Mouse (Mus musculus) spleen, adult 2 months (tissue): ENCODE measurements around the gene Atf1. TPM values are rescaled to one million over a fixed set of nuclear protein-coding genes. Genes with fewer than 3 reads are reported as not detected.

Source experiments
- DNase-seq, 2 experiments: peaks; one replicate each; pipeline versions ENCODE4 v3.0.0 to v3.0.0-alpha.2; 2012 to 2021; ENCODE audit warnings: low spot score in 2 of 2, low read depth in 1 of 2
- H3K27ac ChIP-seq: fragments of 200-500 bp; 2 replicates; pipeline ENCODE4 v1.5.1; 2012; ENCODE audit warnings: low read length, inconsistent platforms; ENCODE audit not compliant: insufficient read depth
- H3K27me3 ChIP-seq: fragments of 200-500 bp; 2 replicates; pipeline ENCODE4 v1.6.1; 2012; ENCODE audit warnings: mild to moderate bottlenecking, moderate library complexity, low read length, inconsistent platforms; ENCODE audit not compliant: control insufficient read depth, insufficient read depth
- H3K36me3 ChIP-seq: fragments of 200-500 bp; 2 replicates; pipeline ENCODE4 v1.6.1; 2012; ENCODE audit warnings: mild to moderate bottlenecking, low read length, inconsistent platforms; ENCODE audit not compliant: control insufficient read depth, insufficient read depth
- H3K4me1 ChIP-seq: fragments of 200-500 bp; 2 replicates; pipeline ENCODE4 v1.6.1; 2011; ENCODE audit warnings: inconsistent platforms; ENCODE audit not compliant: control insufficient read depth, insufficient read depth, insufficient read length
- H3K4me3 ChIP-seq: fragments of 200-500 bp; 2 replicates; pipeline ENCODE4 v1.5.1; 2011; ENCODE audit warnings: mild to moderate bottlenecking, inconsistent platforms; ENCODE audit not compliant: insufficient read depth, insufficient read length; ENCODE audit errors: extremely low read depth
- CTCF ChIP-seq: fragments of 200-500 bp; IDR thresholded peaks from 2 replicates; pipeline ENCODE4 v1.5.1; 2011; ENCODE audit warnings: mild to moderate bottlenecking, inconsistent platforms; ENCODE audit not compliant: insufficient read depth, insufficient read length, insufficient replicate concordance; ENCODE audit errors: extremely low read depth
- POLR2A ChIP-seq: fragments of 200-500 bp; IDR thresholded peaks from 2 replicates; pipeline ENCODE4 v1.6.1; 2011; ENCODE audit warnings: low read depth, low read length, inconsistent platforms
- WGBS: fragments of 180-500 bp; shearing (Covaris S2); methylation state at CpG from one replicate; pipeline ENCODE4 v1.1.7; 2018; 5-methylcytosine and 5-hydroxymethylcytosine counted together
- polyA plus RNA-seq: library from polyadenylated mRNA; depleted of rRNA; stranded (reverse); fragments of >200 nt; gene quantifications from 2 replicates; pipeline ENCODE4 v1.2.3, GENCODE M21; 2012

Atf1 gene
- polyA plus RNA-seq, 1 experiment: 44.5 TPM

DNA sequence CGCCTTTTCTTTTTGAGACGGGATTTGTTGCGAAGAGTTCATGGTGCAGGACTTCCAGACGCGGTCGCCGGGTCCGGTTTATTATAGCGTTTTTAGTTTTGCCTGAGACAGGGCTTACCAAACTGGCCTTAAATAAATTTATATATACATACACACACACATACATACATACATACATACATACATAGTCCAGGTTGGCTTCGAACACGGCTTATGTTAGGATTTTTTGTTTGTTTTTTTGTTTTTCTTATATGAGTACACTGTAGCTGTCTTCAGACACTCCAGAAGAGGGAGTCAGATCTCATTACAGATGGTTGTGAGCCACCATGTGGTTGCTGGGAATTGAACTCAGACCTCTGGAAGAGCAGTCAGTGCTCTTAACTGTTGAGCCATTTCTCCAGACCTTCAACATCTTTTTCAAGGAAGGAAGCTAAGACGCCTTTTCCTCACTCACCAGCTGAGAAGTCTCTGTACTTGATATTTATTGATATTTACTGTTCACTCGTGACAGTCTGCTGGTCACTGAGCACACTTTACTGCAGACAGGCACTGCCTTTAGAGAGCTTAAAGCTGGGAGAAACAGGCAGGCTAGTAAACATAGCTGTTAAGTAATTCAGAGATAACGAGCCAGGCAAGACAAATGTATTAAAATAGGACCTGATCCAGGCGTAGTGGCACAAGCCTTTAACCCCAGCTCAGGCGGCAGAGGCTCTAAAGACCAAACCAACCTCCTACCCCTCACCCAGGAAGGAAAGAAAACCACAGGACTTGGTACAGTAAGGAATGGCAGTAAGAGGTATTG is 1.1 kb downstream of the Atf1 start:
- no peaks in the 10 kb centered on the region for H3K27me3 ChIP-seq
- H3K4me1 ChIP-seq: peaks cover 4% of the 10 kb centered on the region; the same call in 1 of the 2 replicates
- H3K27ac ChIP-seq: peak overlapping the region; percentile 100
- DNase-seq: peak in 1 of 2 experiments; percentile 11
- WGBS: 14% methylated on average over 16 of the region's 16 CpGs
- H3K4me3 ChIP-seq: peak overlapping the region; percentile 89
- TF ChIP-seq POLR2A: no peak
- no peak for TF ChIP-seq CTCF
- H3K36me3 ChIP-seq: peaks cover 1% of the 10 kb centered on the region; the same call in 1 of the 2 replicates

DNA sequence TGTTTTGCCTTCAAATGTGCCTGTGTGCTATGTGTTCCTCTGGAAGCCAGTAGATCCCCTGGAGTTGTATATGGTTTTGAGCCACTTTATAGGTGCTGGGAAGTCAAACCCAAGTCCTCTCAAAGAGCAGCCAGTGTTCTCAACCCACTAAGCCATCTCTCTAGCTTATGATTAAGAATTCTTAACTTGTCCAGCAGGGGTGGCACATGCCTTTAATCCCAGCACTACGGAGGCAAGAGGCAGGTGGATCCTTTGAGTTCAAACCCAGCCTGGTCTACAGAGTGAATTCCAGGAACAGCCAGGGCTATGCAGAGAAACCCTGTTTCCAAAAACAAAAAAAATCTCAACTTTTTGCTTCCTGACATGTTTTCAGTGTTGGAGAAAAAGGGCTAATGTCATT is 3.0 kb downstream of the Atf1 start:
- Histone ChIP-seq H3K27me3 (no peaks in the 10 kb centered on the region), H3K27ac (no peak overlapping the region), H3K36me3 (peaks cover 5% of the 10 kb centered on the region), H3K4me3 (no peak overlapping the region), H3K4me1 (peaks cover 4% of the 10 kb centered on the region; the same call in 1 of the 2 replicates)
- no peak for DNase-seq
- 49% methylated on average over 1 of the region's 1 CpGs for WGBS
- no peak for TF ChIP-seq CTCF
- TF ChIP-seq POLR2A: no peak

DNA sequence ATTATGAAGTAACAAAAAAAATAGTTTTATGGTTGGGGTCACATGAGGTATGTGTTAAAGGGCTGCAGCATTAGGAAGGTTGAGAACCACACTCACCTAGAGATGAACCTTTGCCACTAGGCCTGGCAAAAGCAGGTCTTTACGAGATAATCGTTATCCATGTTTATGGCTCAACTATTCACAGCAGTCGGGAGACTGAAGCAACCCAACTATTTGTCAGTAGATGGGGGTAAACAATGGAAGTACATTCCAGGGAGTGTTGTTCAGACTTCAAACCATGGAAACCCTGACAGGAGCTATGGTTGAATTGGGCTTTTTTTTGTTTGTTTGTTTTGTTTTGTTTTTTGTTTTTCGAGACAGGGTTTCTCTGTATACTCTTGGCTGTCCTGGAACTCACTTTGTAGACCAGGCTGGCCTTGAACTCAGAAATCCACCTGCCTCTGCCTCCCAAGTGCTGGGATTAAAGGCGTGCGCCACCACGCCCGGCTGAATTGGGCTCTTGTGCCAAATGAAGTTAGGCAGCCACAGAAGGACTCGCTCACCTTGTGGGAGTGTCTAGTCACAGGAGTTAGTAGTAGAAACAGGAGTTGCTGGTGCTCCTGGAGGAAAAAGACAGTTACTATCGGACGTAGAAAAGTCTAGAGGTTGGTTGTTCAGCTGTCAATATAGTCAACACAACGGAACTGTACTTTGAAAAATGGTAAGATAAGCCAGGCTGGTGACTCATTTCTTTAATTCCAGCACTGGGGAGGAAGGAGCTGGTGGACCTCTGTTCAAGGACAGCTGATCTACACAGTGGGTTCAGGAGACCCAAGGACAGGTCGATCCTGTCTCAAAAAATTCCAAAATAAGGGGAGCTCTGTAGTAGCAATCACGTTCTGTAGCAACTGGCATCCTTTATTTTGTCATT is 4.3 kb downstream of the Atf1 start:
- WGBS: 85% methylated on average over 14 of the region's 14 CpGs
- Histone ChIP-seq H3K4me1 (peaks cover 4% of the 10 kb centered on the region; the same call in 1 of the 2 replicates), H3K27me3 (no peaks in the 10 kb centered on the region), H3K36me3 (peaks cover 8% of the 10 kb centered on the region), H3K27ac (no peak overlapping the region), H3K4me3 (no peak overlapping the region)
- TF ChIP-seq CTCF: no peak
- TF ChIP-seq POLR2A: no peak
- no peak for DNase-seq

GRCm38 (mm10) chr15:100235208-100235965 is 7.8 kb downstream of the Atf1 start:
- no peaks in the 10 kb centered on the region for H3K27me3 ChIP-seq
- peaks cover 11% of the 10 kb centered on the region for H3K36me3 ChIP-seq
- no peak overlapping the region for H3K27ac ChIP-seq
- H3K4me1 ChIP-seq: no peaks in the 10 kb centered on the region
- no peak overlapping the region for H3K4me3 ChIP-seq
- WGBS: 78% methylated on average over 12 of the region's 12 CpGs
- TF ChIP-seq POLR2A (no peak), CTCF (no peak)
- DNase-seq: no peak

DNA sequence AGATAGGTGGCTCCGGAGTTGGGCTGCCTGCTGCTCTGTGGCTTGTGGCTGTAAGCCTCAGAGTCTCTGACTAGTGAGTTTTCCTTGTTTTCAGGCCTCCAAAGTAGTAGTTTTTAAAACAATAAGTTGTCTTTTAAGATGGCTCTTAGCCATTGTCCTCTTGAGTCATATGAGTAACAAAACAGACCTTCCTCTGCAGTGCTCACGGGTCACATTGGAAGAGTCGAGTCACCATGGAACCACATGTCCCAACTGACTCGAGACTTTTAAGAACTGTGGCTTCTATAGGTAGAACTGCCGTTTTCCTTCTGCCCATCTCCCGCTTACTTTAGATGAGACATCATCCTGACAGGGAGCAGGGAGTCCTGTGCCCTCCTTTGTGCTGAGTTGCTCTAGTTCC is 9.3 kb downstream of the Atf1 start:
- Histone ChIP-seq H3K4me3 (no peak overlapping the region), H3K4me1 (no peaks in the 10 kb centered on the region), H3K27me3 (no peaks in the 10 kb centered on the region), H3K36me3 (peaks cover 18% of the 10 kb centered on the region), H3K27ac (no peak overlapping the region)
- WGBS: 67% methylated on average over 6 of the region's 6 CpGs
- TF ChIP-seq POLR2A: no peak
- TF ChIP-seq CTCF: no peak
- DNase-seq: no peak

DNA sequence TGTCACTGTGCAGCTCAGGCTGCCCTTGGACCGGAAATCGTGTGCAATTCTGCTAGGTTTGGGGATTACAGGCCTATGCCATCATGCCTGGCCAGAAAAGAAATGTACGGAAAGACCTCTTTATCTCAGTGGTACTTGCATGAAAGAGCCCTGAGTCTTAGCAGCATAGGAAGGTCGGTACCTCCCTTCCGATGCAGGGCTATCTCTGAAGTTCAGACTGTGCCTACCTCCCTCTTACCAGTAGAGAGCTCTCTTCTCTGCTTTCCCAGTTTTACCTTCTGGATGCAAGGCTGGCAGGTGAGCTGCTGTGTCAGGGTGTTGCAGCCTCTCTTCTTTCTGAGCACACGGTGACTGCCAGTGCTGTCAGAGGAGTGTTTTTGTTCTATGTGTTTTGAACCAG is 14.2 kb downstream of the Atf1 start:
- Histone ChIP-seq H3K27ac (no peak overlapping the region), H3K4me3 (no peak overlapping the region), H3K4me1 (no peaks in the 10 kb centered on the region), H3K36me3 (peaks cover 30% of the 10 kb centered on the region), H3K27me3 (no peaks in the 10 kb centered on the region)
- no peak for DNase-seq
- WGBS: 93% methylated on average over 6 of the region's 6 CpGs
- no peak for TF ChIP-seq CTCF
- TF ChIP-seq POLR2A: no peak
